Mouse (Mus musculus) Patski (cell line): ENCODE measurements around the gene Tbc1d4. TPM values are rescaled to one million over a fixed set of nuclear protein-coding genes. Genes with fewer than 3 reads are reported as not detected.

ENCODE experiments used
- ATAC-seq: fragments of 100-300 bp; one replicate; pipeline ENCODE4 v1.8.0; 2021
- CTCF ChIA-PET: fragments of 350-600 bp; sonication (Branson Sonifier 250); formaldehyde crosslinking; loops from one replicate; lab custom pipeline; 2022; ENCODE audit warnings: inconsistent platforms; lab: Charles Lee
- POLR2A ChIA-PET: fragments of 350-600 bp; sonication (Branson Sonifier 250); formaldehyde crosslinking; loops from one replicate; lab custom pipeline; 2022; ENCODE audit warnings: antibody characterized with exemption, inconsistent platforms; lab: Charles Lee
- DNase-seq: peaks from one replicate; pipeline ENCODE4 v3.0.0-alpha.2; 2011; ENCODE audit warnings: low read depth, low spot score
- H3K27me3 ChIP-seq: fragments of 371-371 bp; one replicate; pipeline ENCODE4 v1.5.1; 2021
- CTCF ChIP-seq: fragments of 100-300 bp; IDR thresholded peaks from one replicate; pipeline ENCODE4 v1.5.1; 2021
- in situ Hi-C: fragments of 300-500 bp; cut with MboI; formaldehyde crosslinking; loops from 3 replicates; pipeline ENCODE4 v1.11.1; 2018; ENCODE audit warnings: low pct_unique_long_range_greater_than_20kb, mixed read lengths
- polyA plus RNA-seq: library from polyadenylated mRNA; unstranded; gene quantifications from one replicate; pipeline ENCODE4 v1.2.3, GENCODE M21; 2021

Gene Tbc1d4
- polyA plus RNA-seq, 1 experiment from 2014 or later = 11.8 TPM

DNA sequence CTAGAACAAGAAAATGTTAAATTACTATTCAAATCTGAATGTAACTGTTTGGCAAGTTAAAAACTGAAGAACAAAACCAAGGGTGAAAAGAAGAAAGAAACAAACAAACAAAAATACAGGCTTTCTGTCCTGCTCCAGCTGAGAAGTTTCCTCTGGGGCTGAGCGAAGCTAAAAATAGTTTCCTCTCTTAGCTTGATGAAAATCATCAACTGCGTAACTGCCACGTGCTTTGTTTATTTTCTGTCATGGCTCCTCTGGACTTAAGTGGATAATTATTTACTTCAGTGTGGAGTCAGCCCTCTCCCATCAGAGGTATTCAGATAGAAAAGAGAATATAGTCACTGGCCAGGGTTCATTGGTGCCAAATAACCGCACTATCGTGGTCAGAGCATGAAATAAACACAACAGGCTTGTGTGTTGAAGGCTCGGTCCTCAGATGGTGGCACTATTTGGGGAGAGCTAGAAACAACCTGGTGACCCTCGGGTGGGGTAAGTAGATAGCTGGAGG, 35.8 kb downstream of the Tbc1d4 start:
- DNase-seq = no peak

DNA sequence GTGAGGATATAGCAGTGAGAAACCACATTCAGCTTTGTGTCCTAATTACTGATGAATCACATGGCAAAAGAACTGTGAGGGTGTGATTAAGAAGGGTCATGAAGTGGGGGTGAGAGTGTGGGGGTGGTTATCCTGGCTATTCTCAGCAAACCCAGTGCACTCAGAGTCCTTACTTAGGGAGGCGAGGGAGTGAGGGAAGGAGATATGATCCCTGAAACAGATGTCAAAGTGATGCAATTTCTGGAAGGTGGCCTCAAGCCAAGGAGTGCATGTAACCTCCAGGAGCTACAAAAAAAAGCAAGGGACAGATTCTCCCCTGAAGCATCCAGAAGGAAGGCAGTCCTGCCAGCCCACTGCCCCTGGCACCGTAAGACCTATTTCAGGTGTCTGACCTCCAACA, 40.2 kb downstream of the Tbc1d4 start:
- no peaks in the 10 kb centered on the region for H3K27me3 ChIP-seq
- in situ Hi-C loops = no loop called here
- POLR2A ChIA-PET = no interaction called here
- ATAC-seq (peak; percentile 44), DNase-seq (peak; percentile 49)
- CTCF ChIA-PET = interaction anchor here (0.9 to 1.6 kb wide), 4 partner anchors 17 to 40 kb away, joined by 3 to 7 read pairs (median 4); partner anchors contain the start of gene Tbc1d4
- TF ChIP-seq CTCF = no peak

More for the DNA sequence above, 35.8 kb downstream of the Tbc1d4 start:
- POLR2A ChIA-PET = no interaction called here
- TF ChIP-seq CTCF = no peak
- CTCF ChIA-PET = interaction anchor here (0.7 to 1.2 kb wide), 3 partner anchors 13 to 30 kb away, joined by 3 to 4 read pairs (median 3); no protein-coding TSS in a partner anchor
- in situ Hi-C loops = no loop called here
- no peaks in the 10 kb centered on the region for H3K27me3 ChIP-seq
- ATAC-seq = peak; percentile 55

GRCm38 (mm10) chr14:101566717-101567116, 42.3 kb downstream of the Tbc1d4 start:
- ChIA-PET CTCF (interaction anchor here (1.5 kb wide), 1 partner anchor 25 kb away, joined by 4 read pairs; no protein-coding TSS in a partner anchor), POLR2A (no interaction called here)
- H3K27me3 ChIP-seq = no peaks in the 10 kb centered on the region
- DNase-seq = no peak
- in situ Hi-C loops = no loop called here
- no peak for ATAC-seq
- no peak for TF ChIP-seq CTCF

DNA sequence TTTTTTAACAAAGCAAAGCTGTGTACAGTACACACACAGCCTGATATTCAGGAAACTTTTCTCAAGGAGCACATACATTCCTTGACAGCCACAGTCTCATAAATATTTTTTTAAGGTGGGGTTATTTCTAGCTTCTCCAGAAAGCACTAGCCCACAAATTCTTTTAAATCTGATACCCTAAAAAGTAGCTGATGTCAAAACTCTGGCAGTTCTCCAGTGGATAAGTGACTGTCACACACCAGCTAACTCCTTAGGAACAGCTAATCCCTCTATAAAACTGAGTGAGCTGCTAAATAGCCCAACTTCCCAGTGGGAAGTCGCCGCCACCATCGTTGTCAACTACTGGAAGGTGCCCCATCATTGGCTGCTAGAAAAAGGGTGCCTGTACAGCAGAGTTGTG, 43.3 kb downstream of the Tbc1d4 start:
- POLR2A ChIA-PET = interaction anchor here (1.0 kb wide), 1 partner anchor 71 kb away, joined by 3 read pairs; no protein-coding TSS in a partner anchor
- DNase-seq = no peak
- in situ Hi-C loops = no loop called here
- H3K27me3 ChIP-seq = no peaks in the 10 kb centered on the region
- no peak for TF ChIP-seq CTCF
- CTCF ChIA-PET = interaction anchor here (1.0 to 1.5 kb wide), 3 partner anchors 10 to 35 kb away, joined by 3 to 4 read pairs (median 3); no protein-coding TSS in a partner anchor
- ATAC-seq = no peak

GRCm38 (mm10) chr14:101561251-101561701, 47.7 kb downstream of the Tbc1d4 start:
- ATAC-seq (peak; percentile 86), DNase-seq (no peak)
- H3K27me3 ChIP-seq = no peaks in the 10 kb centered on the region
- POLR2A ChIA-PET = interaction anchor here (0.5 to 1.2 kb wide), 2 partner anchors 12 to 105 kb away, joined by 3 read pairs; no protein-coding TSS in a partner anchor
- CTCF ChIA-PET = interaction anchor here (1.0 kb wide), 1 partner anchor 14 kb away, joined by 3 read pairs; no protein-coding TSS in a partner anchor
- in situ Hi-C loops = no loop called here
- TF ChIP-seq CTCF = no peak

DNA sequence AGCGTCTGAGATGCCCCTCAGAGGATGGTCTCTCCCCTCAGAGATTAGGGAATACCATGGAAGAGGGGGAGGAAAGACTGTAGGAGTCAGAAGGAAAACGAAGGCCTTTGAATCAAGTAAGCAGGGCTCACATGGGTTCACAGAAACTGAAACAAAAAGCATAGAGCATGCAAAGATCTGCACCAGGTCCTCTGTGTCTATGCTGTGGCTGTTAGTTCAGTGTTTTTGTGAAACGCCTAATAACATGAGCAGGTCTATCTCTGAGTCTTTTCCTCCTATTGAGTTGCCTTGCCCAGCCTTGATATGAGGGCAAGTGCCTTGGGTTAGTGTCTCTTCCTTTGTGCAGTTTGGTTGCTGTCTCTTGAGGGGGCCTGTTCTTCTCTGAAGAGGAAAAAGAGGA, 49.5 kb downstream of the Tbc1d4 start:
- no peak for ATAC-seq
- in situ Hi-C loops = no loop called here
- no peak for DNase-seq
- POLR2A ChIA-PET = no interaction called here
- no peaks in the 10 kb centered on the region for H3K27me3 ChIP-seq
- CTCF ChIA-PET = interaction anchor here (2.2 kb wide), 1 partner anchor 11 kb away, joined by 4 read pairs; no protein-coding TSS in a partner anchor
- no peak for TF ChIP-seq CTCF

DNA sequence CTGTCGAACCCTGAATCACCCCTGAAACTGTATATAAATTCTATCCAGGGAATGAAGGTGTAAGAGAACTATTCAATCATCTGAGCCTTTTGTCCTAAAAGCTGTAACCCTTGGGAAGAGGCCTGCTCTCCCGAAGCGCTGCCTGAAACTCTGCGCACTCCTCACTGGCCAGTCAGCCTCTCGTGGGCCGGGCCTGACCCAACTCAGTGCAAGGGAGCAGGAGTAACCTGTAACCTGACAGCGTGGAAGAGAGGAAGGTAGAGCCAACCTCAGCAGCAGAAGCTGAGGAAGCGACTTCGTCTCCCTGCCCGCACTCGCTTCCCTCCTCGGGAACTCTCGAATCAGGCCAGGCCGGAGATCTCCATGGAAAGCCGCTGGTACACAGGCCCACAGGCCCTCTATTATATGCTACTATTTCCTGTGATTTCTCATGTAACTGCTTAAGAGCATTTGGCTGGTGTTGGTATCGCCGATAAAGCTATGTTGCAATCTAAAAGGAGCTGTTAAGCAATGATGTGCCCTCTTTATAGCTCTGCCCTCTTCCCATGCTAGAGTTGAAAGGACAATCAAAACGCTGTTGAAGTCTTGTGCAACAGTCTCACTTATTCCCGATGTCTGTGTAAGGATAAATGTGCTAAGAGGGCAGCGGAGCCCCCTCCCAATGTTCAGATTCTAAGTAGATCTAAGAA, 60.0 kb downstream of the Tbc1d4 start:
- in situ Hi-C loops = no loop called here
- no peaks in the 10 kb centered on the region for H3K27me3 ChIP-seq
- ATAC-seq (no peak), DNase-seq (no peak)
- TF ChIP-seq CTCF = no peak
- ChIA-PET CTCF (interaction anchor here (1.4 kb wide), 1 partner anchor 10 kb away, joined by 4 read pairs; no protein-coding TSS in a partner anchor), POLR2A (interaction anchor here (1.4 kb wide), 1 partner anchor 12 kb away, joined by 3 read pairs; no protein-coding TSS in a partner anchor)

- CTCF ChIA-PET = interaction anchor here (1.6 kb wide), 1 partner anchor 24 kb away, joined by 4 read pairs; no protein-coding TSS in a partner anchor
- in situ Hi-C loops = no loop called here
- no peak for TF ChIP-seq CTCF
- POLR2A ChIA-PET = no interaction called here
- no peaks in the 10 kb centered on the region for H3K27me3 ChIP-seq
- ATAC-seq (no peak), DNase-seq (no peak)
These were observed 67.1 kb downstream of the Tbc1d4 start for GRCm38 (mm10) chr14:101541863-101542262.

DNA sequence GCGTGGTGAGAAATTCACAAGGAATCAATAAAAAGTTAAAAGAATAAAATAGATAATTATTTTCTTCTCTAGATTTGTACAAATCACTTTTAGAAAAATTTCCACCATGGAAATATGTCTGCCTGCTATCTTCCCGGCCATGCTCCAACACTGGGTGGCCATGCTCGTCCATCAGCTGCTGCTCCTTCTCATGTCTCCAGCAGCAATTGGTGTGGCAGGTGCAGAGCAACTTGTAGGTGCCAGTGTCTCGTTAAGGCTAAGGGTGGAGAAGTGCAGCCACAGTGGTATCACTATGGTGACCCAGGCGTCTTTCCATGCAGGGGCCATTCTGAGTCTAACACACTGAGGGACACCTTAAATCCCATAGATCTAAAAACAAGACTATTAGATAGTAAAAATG, 67.8 kb downstream of the Tbc1d4 start:
- H3K27me3 ChIP-seq = no peaks in the 10 kb centered on the region
- ChIA-PET POLR2A (no interaction called here), CTCF (interaction anchor here (1.2 to 1.6 kb wide), 2 partner anchors 25 to 61 kb away, joined by 3 to 4 read pairs; no protein-coding TSS in a partner anchor)
- TF ChIP-seq CTCF = no peak
- no peak for DNase-seq
- in situ Hi-C loops = no loop called here
- no peak for ATAC-seq

DNA sequence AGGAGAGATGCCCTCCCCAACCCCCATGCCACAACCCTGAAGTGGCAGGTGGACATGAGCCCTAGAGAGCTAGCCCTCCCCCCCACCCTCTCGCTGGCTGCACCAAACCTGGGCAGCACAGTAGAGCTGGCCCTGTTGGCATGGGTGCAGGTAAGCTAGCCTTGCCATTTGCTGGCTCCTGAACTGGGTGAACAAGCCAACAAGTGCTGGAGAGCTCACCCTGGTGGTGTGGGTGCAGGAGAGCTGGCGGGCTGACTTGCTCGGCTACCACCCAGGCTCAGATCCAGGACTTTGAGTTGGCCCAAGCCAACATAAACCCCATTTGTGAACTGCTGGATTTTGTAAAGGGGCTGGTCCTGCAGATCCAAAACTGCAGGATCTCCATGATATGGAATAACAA, 68.5 kb downstream of the Tbc1d4 start:
- no peaks in the 10 kb centered on the region for H3K27me3 ChIP-seq
- in situ Hi-C loops = no loop called here
- CTCF ChIA-PET = interaction anchor here (1.2 kb wide), 1 partner anchor 62 kb away, joined by 3 read pairs; no protein-coding TSS in a partner anchor
- POLR2A ChIA-PET = no interaction called here
- no peak for DNase-seq
- no peak for ATAC-seq
- no peak for TF ChIP-seq CTCF
